Mouse (Mus musculus) neural tube, embryonic 13.5 days (tissue): ENCODE measurements around the gene Nrxn3. TPM values are rescaled to one million over a fixed set of nuclear protein-coding genes. Genes with fewer than 3 reads are reported as not detected.
A peak's percentile ranks its signal among the peaks of the same experiment; 100 is the strongest.

ENCODE experiments used
- ATAC-seq: fragments of 200-750 bp; cut with Nextera tagmentation; 2 replicates; pipeline ENCODE4 v1.8.0; 2017; ENCODE audit warnings: low read depth, mild to moderate bottlenecking, moderate TSS enrichment, moderate library complexity
- H3K27ac ChIP-seq: fragments of 300-500 bp; sonication (generic); replicated peaks from 2 replicates; pipeline ENCODE4 v1.5.1; 2015; ENCODE audit warnings: moderate library complexity, mild to moderate bottlenecking, inconsistent platforms
- H3K27me3 ChIP-seq: fragments of 300-500 bp; sonication (generic); 2 replicates; pipeline ENCODE4 v1.6.1; 2015; ENCODE audit warnings: mild to moderate bottlenecking, inconsistent platforms
- H3K36me3 ChIP-seq: fragments of 300-500 bp; sonication (generic); 2 replicates; pipeline ENCODE4 v1.6.1; 2015; ENCODE audit warnings: mild to moderate bottlenecking, inconsistent platforms
- H3K4me1 ChIP-seq: fragments of 300-500 bp; sonication (generic); replicated peaks from 2 replicates; pipeline ENCODE4 v1.6.1; 2015; ENCODE audit warnings: inconsistent platforms
- H3K4me2 ChIP-seq: fragments of 300-500 bp; sonication (generic); 2 replicates; pipeline ENCODE4 v1.6.1; 2015; ENCODE audit warnings: inconsistent platforms, mild to moderate bottlenecking, moderate library complexity
- H3K4me3 ChIP-seq: fragments of 300-500 bp; sonication (generic); 2 replicates; pipeline ENCODE4 v1.5.1; 2015; ENCODE audit warnings: mild to moderate bottlenecking, inconsistent platforms
- H3K9ac ChIP-seq: fragments of 300-500 bp; sonication (generic); 2 replicates; pipeline ENCODE4 v1.6.1; 2015; ENCODE audit warnings: moderate library complexity, mild to moderate bottlenecking, inconsistent platforms
- H3K9me3 ChIP-seq: fragments of 300-500 bp; sonication (generic); 2 replicates; pipeline ENCODE4 v1.6.1; 2016; ENCODE audit warnings: inconsistent platforms
- WGBS: fragments of 180-500 bp; shearing (Covaris S2); methylation state at CpG from one replicate; pipeline ENCODE4 v1.1.7; 2015; 5-methylcytosine and 5-hydroxymethylcytosine counted together
- polyA plus RNA-seq: library from polyadenylated mRNA; unstranded; fragments of >200 nt; fragmentation: Nextera tagmentation; extraction: Ambion mirVana; gene quantifications from 2 replicates; pipeline ENCODE4 v1.2.1, GENCODE M21; 2015

Nrxn3 gene
- polyA plus RNA-seq, 1 experiment from 2014 or later: 69.7 TPM

DNA sequence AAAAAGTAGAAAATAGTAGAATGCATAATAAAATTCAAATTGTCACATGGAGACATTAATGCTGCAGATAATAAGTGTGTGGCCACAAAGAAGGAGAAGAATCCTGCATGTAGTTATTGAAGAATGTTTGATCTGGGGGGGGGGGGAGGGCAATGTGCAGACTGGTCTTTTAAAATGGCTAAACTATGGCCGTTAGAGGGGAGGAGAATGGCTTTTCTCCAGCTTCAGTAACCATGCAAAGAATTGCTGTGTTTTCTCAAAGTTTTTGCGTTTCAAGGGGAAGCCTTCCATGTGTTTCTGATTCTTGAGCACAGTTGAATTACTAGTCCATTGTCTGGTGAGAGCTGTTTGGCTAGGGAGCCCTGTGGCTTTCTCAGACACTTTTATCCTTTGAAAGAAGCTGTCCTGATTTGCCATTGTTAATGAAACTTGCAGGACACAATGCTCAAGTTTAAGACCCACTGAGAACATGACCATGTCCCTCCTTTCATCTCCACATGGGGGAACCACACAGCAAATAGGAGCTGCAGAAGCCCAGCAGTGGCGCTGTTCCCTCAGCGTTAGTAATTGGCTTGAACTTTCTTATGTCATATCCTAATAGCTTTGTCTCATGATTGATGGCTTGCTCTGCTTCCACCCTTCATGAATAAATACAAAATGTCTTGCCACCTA, 808.1 kb downstream of the Nrxn3 start:
- no peak for ATAC-seq
- H3K9me3 ChIP-seq: no peaks in the 10 kb centered on the region
- WGBS: 2% methylated on average over 4 of the region's 4 CpGs
- H3K27me3 ChIP-seq: no peaks in the 10 kb centered on the region
- no peak overlapping the region for H3K4me2 ChIP-seq
- no peak overlapping the region for H3K9ac ChIP-seq
- H3K4me3 ChIP-seq: no peak overlapping the region
- no peak overlapping the region for H3K27ac ChIP-seq
- no peaks in the 10 kb centered on the region for H3K36me3 ChIP-seq
- H3K4me1 ChIP-seq: no peaks in the 10 kb centered on the region

DNA sequence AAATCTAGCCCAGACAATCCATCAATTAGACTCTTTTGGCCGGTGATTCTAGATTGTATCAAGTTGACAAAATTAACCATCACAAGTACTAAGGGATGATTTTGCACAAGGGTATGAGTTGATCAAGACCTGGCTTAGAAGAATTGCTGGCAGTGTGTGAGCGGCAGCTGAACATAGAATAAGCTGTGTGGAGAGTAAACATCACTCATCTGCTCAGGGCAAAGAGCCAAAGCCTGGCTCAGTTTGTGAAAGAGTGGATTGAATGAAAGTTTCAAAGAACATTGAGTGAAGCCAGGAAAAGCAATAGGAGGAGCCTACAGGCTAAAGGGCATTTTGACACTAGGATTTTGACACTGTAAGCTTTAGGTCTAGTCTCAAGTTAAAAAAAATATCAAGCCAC, 828.6 kb downstream of the Nrxn3 start:
- no peaks in the 10 kb centered on the region for H3K36me3 ChIP-seq
- no peaks in the 10 kb centered on the region for H3K27me3 ChIP-seq
- 80% methylated on average over 2 of the region's 2 CpGs for WGBS
- no peaks in the 10 kb centered on the region for H3K4me1 ChIP-seq
- no peak overlapping the region for H3K9ac ChIP-seq
- H3K27ac ChIP-seq: no peak overlapping the region
- no peak for ATAC-seq
- no peak overlapping the region for H3K4me3 ChIP-seq
- no peaks in the 10 kb centered on the region; the same call in 1 of the 2 replicates for H3K9me3 ChIP-seq
- no peak overlapping the region for H3K4me2 ChIP-seq

GRCm38 (mm10) chr12:89553223-89553880, 830.7 kb downstream of the Nrxn3 start:
- Histone ChIP-seq H3K4me3 (no peak overlapping the region), H3K36me3 (no peaks in the 10 kb centered on the region), H3K27me3 (no peaks in the 10 kb centered on the region), H3K4me2 (no peak overlapping the region), H3K9me3 (no peaks in the 10 kb centered on the region; the same call in 1 of the 2 replicates), H3K4me1 (no peaks in the 10 kb centered on the region), H3K9ac (no peak overlapping the region), H3K27ac (no peak overlapping the region)
- ATAC-seq: no peak
- 63% methylated on average over 4 of the region's 4 CpGs for WGBS

DNA sequence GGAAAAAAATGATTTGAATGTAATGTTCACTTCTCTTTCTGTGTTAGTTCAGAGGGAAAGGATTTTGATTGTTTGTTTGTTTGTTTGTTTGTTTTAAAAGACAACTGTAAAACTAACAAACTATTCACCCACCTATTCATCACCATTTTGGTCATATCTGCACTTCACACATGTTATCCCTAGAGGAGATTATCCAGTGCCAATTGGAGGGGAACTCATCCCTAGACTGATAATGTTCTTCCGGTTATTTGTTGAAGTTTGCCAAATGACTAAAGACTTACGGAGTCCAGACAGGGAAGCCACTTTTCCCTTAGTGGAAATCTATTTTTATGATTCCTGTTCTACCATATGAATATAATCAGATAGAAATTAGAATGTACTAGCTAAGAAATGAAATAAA, 831.5 kb downstream of the Nrxn3 start:
- H3K9ac ChIP-seq: no peak overlapping the region
- WGBS: 79% methylated on average over 2 of the region's 2 CpGs
- no peak overlapping the region for H3K4me2 ChIP-seq
- no peaks in the 10 kb centered on the region for H3K27me3 ChIP-seq
- no peaks in the 10 kb centered on the region for H3K4me1 ChIP-seq
- no peaks in the 10 kb centered on the region for H3K36me3 ChIP-seq
- no peak overlapping the region for H3K4me3 ChIP-seq
- H3K9me3 ChIP-seq: no peaks in the 10 kb centered on the region; the same call in 1 of the 2 replicates
- ATAC-seq: no peak
- no peak overlapping the region for H3K27ac ChIP-seq

- Histone ChIP-seq H3K4me1 (no peaks in the 10 kb centered on the region), H3K4me2 (no peak overlapping the region), H3K9ac (no peak overlapping the region), H3K27ac (no peak overlapping the region), H3K36me3 (no peaks in the 10 kb centered on the region), H3K9me3 (no peaks in the 10 kb centered on the region), H3K4me3 (no peak overlapping the region), H3K27me3 (no peaks in the 10 kb centered on the region)
- no peak for ATAC-seq
- WGBS: 79% methylated on average over 2 of the region's 2 CpGs
These were observed 832.2 kb downstream of the Nrxn3 start for GRCm38 (mm10) chr12:89554740-89555430.

GRCm38 (mm10) chr12:89558921-89559320, 836.2 kb downstream of the Nrxn3 start:
- H3K36me3 ChIP-seq: no peaks in the 10 kb centered on the region
- H3K4me1 ChIP-seq: no peaks in the 10 kb centered on the region
- H3K9ac ChIP-seq: no peak overlapping the region
- no peaks in the 10 kb centered on the region for H3K9me3 ChIP-seq
- 81% methylated on average over 1 of the region's 1 CpGs for WGBS
- no peak overlapping the region for H3K4me3 ChIP-seq
- no peaks in the 10 kb centered on the region for H3K27me3 ChIP-seq
- H3K27ac ChIP-seq: no peak overlapping the region
- no peak for ATAC-seq
- H3K4me2 ChIP-seq: no peak overlapping the region

DNA sequence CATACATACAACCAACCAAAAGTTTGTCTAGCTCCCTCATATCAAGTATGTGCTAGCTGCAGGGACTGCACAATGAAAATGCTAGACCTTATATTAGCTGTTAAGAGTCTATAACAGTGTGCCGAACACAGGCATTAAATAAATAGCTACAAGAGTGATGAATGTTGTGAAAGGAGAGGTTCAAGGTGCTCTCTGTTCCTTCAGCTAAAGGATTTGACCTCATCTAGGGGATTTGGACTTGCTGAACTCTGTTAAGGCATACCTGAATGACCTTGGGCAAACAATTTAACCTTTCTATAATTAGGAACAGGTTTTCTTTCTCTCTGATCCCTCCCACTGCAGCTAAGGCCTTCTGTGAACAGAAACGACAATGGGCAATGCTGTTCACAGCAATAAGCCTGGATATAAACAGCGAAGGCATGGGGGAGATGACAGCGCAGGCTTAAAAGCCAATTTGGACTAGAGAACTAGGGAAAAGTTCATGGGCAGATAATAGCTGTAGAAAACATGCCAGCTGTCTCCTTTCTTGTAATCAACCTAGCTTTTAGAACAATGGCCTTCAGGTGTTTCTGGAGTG, 839.4 kb downstream of the Nrxn3 start:
- no peak overlapping the region for H3K9ac ChIP-seq
- 72% methylated on average over 4 of the region's 4 CpGs for WGBS

DNA sequence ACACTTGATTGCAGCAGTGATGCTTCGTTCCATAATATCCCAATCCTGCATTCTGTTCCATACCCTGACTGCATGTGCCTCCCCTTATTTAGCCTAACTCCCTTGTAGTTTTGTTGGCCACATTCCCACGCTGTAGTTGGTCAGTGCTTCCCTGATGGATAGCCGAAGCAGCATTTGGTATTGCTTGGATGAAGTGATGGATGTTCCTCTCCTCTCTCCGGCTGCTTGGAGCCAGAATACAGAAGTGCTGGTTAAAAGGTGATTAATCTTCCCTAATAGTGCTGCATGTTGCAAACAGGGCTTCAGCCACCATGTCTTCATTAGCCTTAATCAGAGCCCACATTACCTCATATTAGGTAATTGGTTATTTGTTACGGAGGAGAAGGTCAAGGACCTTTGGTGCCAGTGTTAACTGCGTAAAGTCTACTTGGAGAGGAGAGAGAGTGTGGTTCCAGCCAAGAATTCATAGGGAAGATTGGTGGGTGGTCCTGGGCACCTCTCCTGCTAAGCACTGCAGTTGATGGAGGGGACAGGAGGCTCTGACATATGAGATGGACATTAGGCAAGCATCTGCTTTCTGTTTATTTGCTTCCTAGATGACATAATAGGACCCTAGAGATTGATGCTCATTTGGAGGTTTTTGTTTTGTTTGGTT, 846.2 kb downstream of the Nrxn3 start:
- Histone ChIP-seq H3K27ac (no peak overlapping the region), H3K9me3 (no peaks in the 10 kb centered on the region), H3K9ac (no peak overlapping the region), H3K4me1 (peaks cover 16% of the 10 kb centered on the region; the same call in 1 of the 2 replicates), H3K4me3 (no peak overlapping the region), H3K4me2 (no peak overlapping the region), H3K27me3 (no peaks in the 10 kb centered on the region), H3K36me3 (no peaks in the 10 kb centered on the region)
- peak; percentile 59; the same call in 1 of the 2 replicates for ATAC-seq
- 60% methylated on average over 6 of the region's 6 CpGs for WGBS

More for the DNA sequence above, 839.4 kb downstream of the Nrxn3 start:
- H3K27me3 ChIP-seq: no peaks in the 10 kb centered on the region
- H3K27ac ChIP-seq: no peak overlapping the region
- H3K4me2 ChIP-seq: no peak overlapping the region
- no peak overlapping the region for H3K4me3 ChIP-seq
- H3K9me3 ChIP-seq: no peaks in the 10 kb centered on the region
- no peaks in the 10 kb centered on the region for H3K36me3 ChIP-seq
- no peak for ATAC-seq
- no peaks in the 10 kb centered on the region for H3K4me1 ChIP-seq

DNA sequence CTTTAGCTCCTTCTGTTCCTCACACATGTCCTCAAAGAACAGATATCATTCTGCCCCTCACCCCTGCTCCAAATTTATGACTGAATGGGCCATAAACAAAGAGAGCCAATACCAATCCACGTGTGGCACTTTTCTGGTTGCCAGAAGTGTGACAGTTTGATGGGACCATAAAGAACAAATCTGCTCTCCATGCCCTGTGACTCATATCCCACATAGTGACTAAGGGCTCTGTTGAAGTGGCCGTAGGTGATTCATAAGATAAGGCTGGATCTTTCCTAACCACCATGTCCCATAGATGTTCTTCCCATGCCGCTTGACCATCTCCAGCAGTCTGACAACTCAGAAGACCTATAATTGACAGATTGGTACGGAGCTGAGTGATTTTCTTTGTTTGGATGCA, 869.8 kb downstream of the Nrxn3 start:
- H3K36me3 ChIP-seq: no peaks in the 10 kb centered on the region
- no peak overlapping the region for H3K4me2 ChIP-seq
- H3K4me1 ChIP-seq: no peaks in the 10 kb centered on the region
- H3K9ac ChIP-seq: no peak overlapping the region
- H3K27me3 ChIP-seq: no peaks in the 10 kb centered on the region
- no peak for ATAC-seq
- H3K27ac ChIP-seq: no peak overlapping the region
- WGBS: 67% methylated on average over 4 of the region's 4 CpGs
- no peaks in the 10 kb centered on the region for H3K9me3 ChIP-seq
- no peak overlapping the region for H3K4me3 ChIP-seq

GRCm38 (mm10) chr12:89613670-89614069, 891.0 kb downstream of the Nrxn3 start:
- no peak for ATAC-seq
- Histone ChIP-seq H3K27ac (0 out of 2 replicates have a peak overlapping the region, but pooled peaks have one; percentile 3), H3K9ac (no peak overlapping the region), H3K9me3 (no peaks in the 10 kb centered on the region), H3K27me3 (no peaks in the 10 kb centered on the region; the same call in 1 of the 2 replicates), H3K4me2 (no peak overlapping the region), H3K4me1 (peaks cover 17% of the 10 kb centered on the region), H3K36me3 (no peaks in the 10 kb centered on the region), H3K4me3 (no peak overlapping the region)
- WGBS: 63% methylated on average over 2 of the region's 2 CpGs

GRCm38 (mm10) chr12:89625746-89626145, 903.1 kb downstream of the Nrxn3 start:
- Histone ChIP-seq H3K27me3 (no peaks in the 10 kb centered on the region), H3K4me3 (no peak overlapping the region), H3K36me3 (no peaks in the 10 kb centered on the region), H3K9me3 (no peaks in the 10 kb centered on the region), H3K27ac (no peak overlapping the region), H3K4me1 (0 out of 2 replicates have a peak, but pooled peaks cover 6% of the 10 kb centered on the region), H3K4me2 (no peak overlapping the region), H3K9ac (no peak overlapping the region)
- WGBS: 84% methylated on average over 4 of the region's 4 CpGs
- ATAC-seq: no peak

GRCm38 (mm10) chr12:89640046-89640445, 917.4 kb downstream of the Nrxn3 start:
- H3K4me1 ChIP-seq: peaks cover 4% of the 10 kb centered on the region
- no peak overlapping the region for H3K9ac ChIP-seq
- no peak overlapping the region for H3K4me3 ChIP-seq
- H3K27me3 ChIP-seq: no peaks in the 10 kb centered on the region
- no peak overlapping the region for H3K4me2 ChIP-seq
- 89% methylated on average over 4 of the region's 4 CpGs for WGBS
- no peak for ATAC-seq
- no peaks in the 10 kb centered on the region for H3K9me3 ChIP-seq
- no peak overlapping the region for H3K27ac ChIP-seq
- no peaks in the 10 kb centered on the region for H3K36me3 ChIP-seq
